Mouse (Mus musculus) liver, adult 2 months (tissue): ENCODE measurements around the gene Scn1b. TPM values are rescaled to one million over a fixed set of nuclear protein-coding genes. Genes with fewer than 3 reads are reported as not detected.

Experiments
- DNase-seq: peaks from one replicate; pipeline ENCODE4 v3.0.0-alpha.2; 2011; ENCODE audit warnings: low read depth, low spot score; ENCODE audit errors: extremely low read depth
- H3K27ac ChIP-seq: fragments of 200-500 bp; replicated peaks from 2 replicates; pipeline ENCODE4 v1.5.1; 2012; ENCODE audit warnings: low read depth, mild to moderate bottlenecking, control low read depth, inconsistent platforms, low read length; ENCODE audit not compliant: insufficient read depth
- H3K27me3 ChIP-seq: fragments of 200-500 bp; 2 replicates; pipeline ENCODE4 v1.6.1; 2012; ENCODE audit warnings: mild to moderate bottlenecking, moderate library complexity, low read length, inconsistent platforms; ENCODE audit not compliant: control insufficient read depth, insufficient read depth
- H3K36me3 ChIP-seq: fragments of 200-500 bp; 2 replicates; pipeline ENCODE4 v1.6.1; 2012; ENCODE audit warnings: low read length, inconsistent platforms; ENCODE audit not compliant: control insufficient read depth, insufficient read depth
- H3K4me1 ChIP-seq: fragments of 200-500 bp; 2 replicates; pipeline ENCODE4 v1.6.1; 2011; ENCODE audit warnings: low read length; ENCODE audit not compliant: control insufficient read depth, insufficient read depth
- H3K4me3 ChIP-seq: fragments of 200-500 bp; 2 replicates; pipeline ENCODE4 v1.5.1; 2011; ENCODE audit warnings: low read depth, mild to moderate bottlenecking, control low read depth, low read length, moderate library complexity; ENCODE audit not compliant: insufficient read depth
- H3K79me2 ChIP-seq: fragments of 200-500 bp; 2 replicates; pipeline ENCODE4 v1.6.1; 2012; ENCODE audit warnings: inconsistent platforms, mild to moderate bottlenecking, low read length, moderate library complexity; ENCODE audit not compliant: control insufficient read depth, insufficient read depth
- H3K9ac ChIP-seq: fragments of 200-500 bp; 2 replicates; pipeline ENCODE4 v1.6.1; 2012; ENCODE audit warnings: low read depth, mild to moderate bottlenecking, control low read depth, inconsistent platforms, low read length
- CTCF ChIP-seq: fragments of 200-500 bp; IDR thresholded peaks from 2 replicates; pipeline ENCODE4 v1.5.1; 2011; ENCODE audit warnings: low read depth, low read length, control low read depth
- POLR2A ChIP-seq: fragments of 200-500 bp; IDR thresholded peaks from 2 replicates; pipeline ENCODE4 v1.6.1; 2011; ENCODE audit warnings: low read length, control low read depth; ENCODE audit not compliant: insufficient read depth; ENCODE audit errors: extremely low read depth
- whole genome bisulfite sequencing: fragments of 180-500 bp; shearing (Covaris S2); methylation state at CpG from one replicate; pipeline ENCODE4 v1.1.7; 2018; 5-methylcytosine and 5-hydroxymethylcytosine counted together
- polyA plus RNA-seq: library from polyadenylated mRNA; depleted of rRNA; stranded (reverse); fragments of >200 nt; gene quantifications from 2 replicates; pipeline ENCODE4 v1.2.3, GENCODE M21; 2012
- total RNA-seq: library from RNA; depleted of rRNA; stranded (reverse); fragments of >200 nt; gene quantifications from 2 replicates; pipeline ENCODE4 v1.2.3, GENCODE M21; 2014

The Scn1b gene
- total and polyA plus RNA-seq, 2 experiments, result 2.4 to 7.1 TPM

DNA sequence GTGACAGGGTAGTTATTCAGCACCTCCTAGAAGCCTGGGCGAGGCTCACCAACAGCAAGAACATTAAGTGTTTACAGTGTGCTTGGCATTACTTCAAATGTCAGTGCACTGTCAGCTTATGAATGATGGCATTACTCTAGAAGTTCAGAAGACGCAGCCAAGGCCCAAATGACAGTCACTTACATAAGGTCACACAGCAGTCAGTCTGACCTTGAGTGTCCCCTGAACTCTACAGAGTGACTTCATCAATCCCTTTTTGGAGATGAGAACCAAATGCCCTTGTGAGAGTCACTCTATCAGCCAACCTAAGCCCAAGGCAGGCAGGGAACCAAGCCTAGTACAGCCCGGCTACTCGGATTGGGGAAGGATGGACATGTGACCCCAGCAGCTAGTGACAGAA, 5.1 kb upstream of the Scn1b start:
- 89% methylated on average over 4 of the region's 4 CpGs for WGBS

GRCm38 (mm10) chr7:31130841-31131240, 4.0 kb upstream of the Scn1b start:
- no peak overlapping the region for H3K27ac ChIP-seq
- TF ChIP-seq POLR2A (no peak), CTCF (peak; percentile 84)
- H3K4me1 ChIP-seq, result peaks cover 3% of the 10 kb centered on the region; the same call in 1 of the 2 replicates
- no peak overlapping the region for H3K4me3 ChIP-seq
- peaks cover 6% of the 10 kb centered on the region for H3K27me3 ChIP-seq
- H3K9ac ChIP-seq, result no peak overlapping the region
- peaks cover 18% of the 10 kb centered on the region; the same call in 1 of the 2 replicates for H3K36me3 ChIP-seq
- WGBS, result 48% methylated on average over 4 of the region's 4 CpGs
- peak; percentile 48 for DNase-seq
- no peaks in the 10 kb centered on the region for H3K79me2 ChIP-seq

More for the DNA sequence above, 5.1 kb upstream of the Scn1b start:
- Histone ChIP-seq H3K9ac (no peak overlapping the region), H3K27me3 (no peaks in the 10 kb centered on the region), H3K4me3 (no peak overlapping the region), H3K27ac (no peak overlapping the region), H3K79me2 (no peaks in the 10 kb centered on the region), H3K4me1 (no peaks in the 10 kb centered on the region), H3K36me3 (peaks cover 21% of the 10 kb centered on the region; the same call in 1 of the 2 replicates)
- no peak for TF ChIP-seq CTCF
- no peak for TF ChIP-seq POLR2A
- no peak for DNase-seq

- no peak overlapping the region for H3K27ac ChIP-seq
- no peaks in the 10 kb centered on the region for H3K79me2 ChIP-seq
- TF ChIP-seq CTCF, result no peak
- no peak for TF ChIP-seq POLR2A
- peaks cover 18% of the 10 kb centered on the region; the same call in 1 of the 2 replicates for H3K36me3 ChIP-seq
- H3K4me1 ChIP-seq, result peaks cover 3% of the 10 kb centered on the region; the same call in 1 of the 2 replicates
- 92% methylated on average over 7 of the region's 7 CpGs for WGBS
- no peak overlapping the region for H3K9ac ChIP-seq
- peaks cover 6% of the 10 kb centered on the region for H3K27me3 ChIP-seq
- no peak overlapping the region for H3K4me3 ChIP-seq
- no peak for DNase-seq
Measured at GRCm38 (mm10) chr7:31130197-31130596, 3.4 kb upstream of the Scn1b start.

- Histone ChIP-seq H3K27me3 (peaks cover 6% of the 10 kb centered on the region), H3K4me1 (peaks cover 3% of the 10 kb centered on the region; the same call in 1 of the 2 replicates), H3K27ac (no peak overlapping the region), H3K9ac (no peak overlapping the region), H3K4me3 (no peak overlapping the region), H3K79me2 (no peaks in the 10 kb centered on the region), H3K36me3 (peaks cover 7% of the 10 kb centered on the region; the same call in 1 of the 2 replicates)
- 76% methylated on average over 9 of the region's 9 CpGs for WGBS
- no peak for TF ChIP-seq CTCF
- no peak for TF ChIP-seq POLR2A
- no peak for DNase-seq
Measured at GRCm38 (mm10) chr7:31128157-31128705, 1.4 kb upstream of the Scn1b start.

DNA sequence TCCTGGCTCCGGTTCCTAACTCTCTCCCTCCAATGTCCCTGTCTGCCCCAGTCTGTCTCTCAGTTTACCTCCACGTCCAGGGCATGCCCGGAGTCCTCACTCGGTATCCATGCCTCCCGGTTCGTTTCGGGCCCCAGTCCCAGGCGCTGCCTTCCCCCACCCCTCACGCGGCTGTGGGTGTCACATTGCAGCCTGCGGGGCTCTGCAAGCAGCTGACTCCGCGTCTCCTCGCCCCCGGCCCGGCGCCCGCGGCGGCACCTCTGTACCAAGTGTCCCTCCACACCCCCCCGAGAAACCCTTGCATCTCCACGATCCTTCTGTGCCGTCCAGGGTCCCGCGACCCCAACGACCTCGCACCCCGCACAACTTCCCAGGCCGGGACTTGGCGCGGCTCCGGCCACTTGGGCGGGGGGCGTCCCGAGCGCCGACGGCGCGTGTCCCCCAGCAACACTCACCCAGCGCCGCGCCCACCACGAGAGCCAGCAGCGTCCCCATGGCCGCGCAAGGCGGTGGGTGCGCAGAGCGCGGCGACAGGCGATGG, 522 bp downstream of the Scn1b start:
- Histone ChIP-seq H3K27me3 (peaks cover 6% of the 10 kb centered on the region), H3K27ac (no peak overlapping the region), H3K4me1 (peaks cover 3% of the 10 kb centered on the region; the same call in 1 of the 2 replicates), H3K79me2 (no peaks in the 10 kb centered on the region), H3K36me3 (peaks cover 5% of the 10 kb centered on the region; the same call in 1 of the 2 replicates), H3K4me3 (peak overlapping the region; percentile 52), H3K9ac (peak overlapping the region; percentile 89)
- 5% methylated on average over 51 of the region's 53 CpGs for WGBS
- TF ChIP-seq CTCF (no peak), POLR2A (no peak)
- DNase-seq, result no peak

- 80% methylated on average over 13 of the region's 13 CpGs for WGBS
- no peak overlapping the region for H3K9ac ChIP-seq
- no peak overlapping the region for H3K4me3 ChIP-seq
- no peak for TF ChIP-seq POLR2A
- no peak for TF ChIP-seq CTCF
- peaks cover 3% of the 10 kb centered on the region; the same call in 1 of the 2 replicates for H3K4me1 ChIP-seq
- H3K27ac ChIP-seq, result no peak overlapping the region
- H3K36me3 ChIP-seq, result peaks cover 2% of the 10 kb centered on the region; the same call in 1 of the 2 replicates
- H3K27me3 ChIP-seq, result peaks cover 6% of the 10 kb centered on the region
- DNase-seq, result no peak
- H3K79me2 ChIP-seq, result no peaks in the 10 kb centered on the region
Measured at GRCm38 (mm10) chr7:31125116-31125515, 1.7 kb downstream of the Scn1b start.
